Mouse (Mus musculus): ENCODE measurements around the gene Gm42420. TPM values are rescaled to one million over a fixed set of nuclear protein-coding genes. Genes with fewer than 3 reads are reported as not detected.

The Gm42420 gene
- total RNA-seq, 2 experiments from 2014 or later = 0.77 TPM; not detected in 1

DNA sequence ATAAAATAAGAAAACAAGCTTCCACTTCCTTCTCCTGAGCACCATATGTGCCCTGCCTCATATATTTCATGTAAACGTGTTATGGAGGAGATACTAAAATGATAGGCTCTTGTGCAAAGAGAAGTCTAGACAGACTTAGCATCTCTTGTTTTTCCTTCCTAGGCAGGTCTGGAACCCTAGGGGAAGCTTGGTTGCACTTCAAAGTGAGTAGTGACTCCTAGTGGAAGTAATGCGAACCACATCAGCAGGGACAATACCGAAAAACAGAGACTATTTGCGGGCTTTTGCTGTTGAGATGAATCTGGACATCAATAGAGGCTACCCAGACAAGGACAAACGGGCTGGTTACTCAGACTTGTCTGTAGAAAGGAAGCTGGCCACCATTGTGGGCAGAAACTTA lies 18.0 kb upstream of the Gm42420 start:
- intact Hi-C loops (cut with DNase I) = no loop called here
- DNase-seq = no peak

GRCm38 (mm10) chr6:39570426-39570825 lies 15.1 kb upstream of the Gm42420 start:
- DNase-seq = no peak
- intact Hi-C loops (cut with DNase I) = no loop called here

GRCm38 (mm10) chr6:39573791-39574554 lies 11.6 kb upstream of the Gm42420 start, which contains the start of gene Adck2:
Gene Adck2 (plus strand): TSS chr6:39573873.
- peak; percentile 81 for DNase-seq
- intact Hi-C loops (cut with DNase I) = no loop called here

GRCm38 (mm10) chr6:39574555-39574869 lies 11.0 kb upstream of the Gm42420 start:
- no peak for DNase-seq
- intact Hi-C loops (cut with DNase I) = no loop called here

- no peak for DNase-seq
- intact Hi-C loops (cut with DNase I) = no loop called here
These were observed 10.6 kb upstream of the Gm42420 start for GRCm38 (mm10) chr6:39574951-39575350.

- intact Hi-C loops (cut with DNase I) = no loop called here
- no peak for DNase-seq
These were observed 6.0 kb upstream of the Gm42420 start for GRCm38 (mm10) chr6:39579552-39579951.

DNA sequence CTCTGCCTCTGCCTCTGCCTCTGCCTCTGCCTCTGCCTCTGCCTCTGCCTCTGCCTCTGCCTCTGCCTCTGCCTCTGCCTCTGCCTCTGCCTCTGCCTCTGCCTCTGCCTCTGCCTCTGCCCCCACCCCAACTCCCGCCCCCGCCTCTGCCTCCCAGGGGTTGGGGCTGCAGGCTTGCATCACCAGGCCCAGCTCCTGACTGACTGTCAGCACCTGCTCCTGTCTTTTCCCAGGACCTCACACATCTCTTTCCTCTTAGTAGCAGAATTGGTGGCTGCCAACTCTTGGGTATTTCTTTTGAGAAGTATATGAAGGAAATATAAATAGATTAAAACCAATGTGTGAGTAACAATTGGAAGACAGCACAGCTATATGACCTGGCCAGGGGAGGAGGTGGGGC lies 5.0 kb upstream of the Gm42420 start:
- DNase-seq = no peak
- intact Hi-C loops (cut with DNase I) = no loop called here

DNA sequence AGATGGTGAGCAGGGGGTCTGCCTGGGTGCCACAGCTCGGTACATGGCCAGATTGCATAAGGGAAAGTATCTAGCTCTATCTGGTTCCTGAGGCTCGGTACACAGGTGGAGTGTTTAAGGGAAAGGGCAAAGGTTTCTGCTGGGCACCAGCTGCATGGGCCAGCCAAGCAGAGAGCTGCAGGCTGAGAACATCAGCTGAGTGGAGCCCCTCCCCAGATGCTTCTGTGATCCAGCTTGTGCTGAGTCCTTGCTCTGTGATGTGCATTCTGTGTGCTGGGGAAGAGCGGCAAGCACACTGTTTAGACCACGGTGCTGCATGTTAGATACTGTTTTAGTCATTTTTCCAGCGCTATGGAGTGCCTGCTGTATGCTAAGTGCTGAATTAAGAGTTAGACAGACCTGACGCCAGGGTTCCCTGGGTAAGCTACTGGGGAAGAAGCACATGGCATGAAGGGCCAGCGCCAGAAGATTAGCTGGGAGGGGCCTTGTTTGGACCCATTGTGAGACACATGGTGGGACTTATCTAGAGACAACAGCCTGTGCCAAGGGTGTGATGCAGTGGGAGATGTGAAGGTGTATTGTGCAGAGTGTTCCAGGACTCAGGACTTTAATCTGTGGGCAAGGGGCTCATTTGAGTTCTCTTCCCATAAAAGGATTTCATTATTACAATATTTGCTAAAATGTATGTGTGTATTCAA lies 4.3 kb upstream of the Gm42420 start:
- intact Hi-C loops (cut with DNase I) = no loop called here
- DNase-seq = no peak

DNA sequence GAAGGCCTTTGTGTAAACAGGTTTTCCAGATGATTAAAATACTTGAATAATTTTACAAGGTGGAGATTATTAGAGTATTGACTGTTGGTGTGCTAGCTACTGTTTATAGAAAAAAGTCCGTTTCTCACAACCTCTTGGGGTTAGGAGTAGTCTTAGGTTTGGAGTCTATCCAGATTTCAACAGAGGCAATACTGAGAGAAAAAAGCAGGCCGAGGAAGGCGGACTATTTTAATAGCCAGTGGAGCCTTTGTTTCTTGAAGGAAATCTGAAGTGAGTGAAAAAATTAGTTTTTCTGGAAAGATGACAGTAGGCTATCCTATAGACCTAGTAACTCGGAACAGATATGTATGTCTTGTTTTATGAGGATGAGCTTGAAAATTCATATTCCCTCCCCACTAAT lies 5.9 kb downstream of the Gm42420 start:
- no peak for DNase-seq
- intact Hi-C loops (cut with DNase I) = loop anchor here (10.0 kb wide), 1 partner anchor 803 kb away; no protein-coding TSS in a partner anchor

GRCm38 (mm10) chr6:39592401-39593214 lies 7.1 kb downstream of the Gm42420 start, which contains the start of gene Ndufb2:
Gene Ndufb2 (plus strand): TSS chr6:39592574.
- intact Hi-C loops (cut with DNase I) = loop anchor here (10.0 kb wide), 1 partner anchor 802 kb away; no protein-coding TSS in a partner anchor
- DNase-seq = peak; percentile 95

DNA sequence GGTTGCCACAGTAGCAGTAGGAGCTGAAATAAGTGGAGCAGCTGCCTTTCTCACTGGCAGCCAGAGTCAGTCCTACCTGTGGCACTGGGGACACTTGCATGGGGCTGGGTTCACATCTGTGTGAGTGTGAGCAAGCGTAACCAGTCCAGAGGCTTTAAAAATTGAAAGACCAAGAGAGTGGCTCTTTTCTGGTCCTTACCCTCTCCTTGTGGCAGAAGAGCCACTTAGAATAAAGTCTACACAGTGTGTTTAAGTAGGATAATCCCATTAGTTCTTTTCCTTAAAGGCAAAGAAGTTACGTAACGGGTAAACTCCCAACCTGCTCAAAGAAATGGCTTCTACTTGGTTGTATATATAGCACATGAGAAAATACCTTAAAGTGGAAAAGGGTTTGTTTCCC lies 15.3 kb downstream of the Gm42420 start:
- DNase-seq = no peak
- intact Hi-C loops (cut with DNase I) = no loop called here

DNA sequence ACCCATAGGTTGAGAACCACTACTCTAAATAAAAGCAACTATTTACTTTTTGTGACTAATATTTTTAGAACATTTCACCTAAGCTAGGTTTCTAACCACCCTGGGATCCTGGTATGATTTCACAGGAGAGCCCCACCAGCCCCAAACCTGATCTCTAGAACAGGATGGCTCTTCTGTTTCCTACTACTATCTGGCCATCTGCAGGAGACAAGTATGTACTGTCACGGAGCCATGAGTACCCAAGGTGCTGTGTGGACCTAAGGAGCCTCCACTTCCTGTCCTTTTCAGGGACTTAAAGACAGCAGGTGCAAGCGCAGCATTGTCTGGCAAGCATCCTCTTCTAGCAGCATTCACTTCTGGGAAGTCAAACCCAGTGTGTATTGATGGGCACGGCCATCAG lies 16.3 kb downstream of the Gm42420 start:
- no peak for DNase-seq
- intact Hi-C loops (cut with DNase I) = no loop called here

DNA sequence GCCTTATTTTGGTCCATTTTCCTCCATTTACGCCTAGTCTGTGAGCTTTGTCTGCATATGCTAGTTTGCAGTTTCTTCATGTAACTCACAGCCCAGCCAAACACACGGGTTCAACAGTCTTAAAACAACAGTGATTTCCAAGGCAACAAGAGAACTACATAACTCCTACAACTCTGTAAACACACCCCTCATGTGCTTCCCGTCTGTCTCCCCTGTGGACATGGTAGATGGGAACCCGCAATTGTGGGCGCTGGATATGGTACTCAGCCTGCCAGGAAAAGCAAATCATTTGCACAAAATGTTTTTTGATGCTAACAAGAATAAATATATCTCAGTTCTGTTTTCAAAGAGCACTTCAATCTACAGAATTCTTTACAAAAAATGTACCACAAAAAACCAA lies 19.0 kb downstream of the Gm42420 start:
- intact Hi-C loops (cut with DNase I) = no loop called here
- no peak for DNase-seq

- intact Hi-C loops (cut with DNase I) = no loop called here
- no peak for DNase-seq
These were observed 20.5 kb downstream of the Gm42420 start for GRCm38 (mm10) chr6:39606056-39606455.

DNA sequence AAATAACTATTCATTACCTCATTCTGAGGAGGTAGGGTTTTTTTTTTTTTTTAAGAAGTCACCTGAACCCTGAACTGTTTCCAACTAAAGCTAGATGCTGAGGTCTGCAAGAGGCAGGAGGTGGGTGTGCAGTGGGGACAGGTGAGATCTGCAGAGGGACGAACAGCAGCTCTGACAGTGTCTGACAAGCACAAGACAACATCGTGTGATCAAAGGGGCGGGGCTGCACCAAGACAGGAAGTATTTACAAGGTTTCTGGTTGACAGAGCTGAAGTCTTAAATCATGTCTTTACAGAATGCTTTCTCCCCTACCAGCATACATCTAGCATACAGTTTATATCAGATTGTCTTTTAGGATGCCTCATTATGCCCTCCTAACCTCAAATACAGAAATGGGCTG lies 21.3 kb downstream of the Gm42420 start:
- intact Hi-C loops (cut with DNase I) = no loop called here
- DNase-seq = no peak

GRCm38 (mm10) chr6:39607365-39607764 lies 21.8 kb downstream of the Gm42420 start:
- intact Hi-C loops (cut with DNase I) = no loop called here
- DNase-seq = no peak

DNA sequence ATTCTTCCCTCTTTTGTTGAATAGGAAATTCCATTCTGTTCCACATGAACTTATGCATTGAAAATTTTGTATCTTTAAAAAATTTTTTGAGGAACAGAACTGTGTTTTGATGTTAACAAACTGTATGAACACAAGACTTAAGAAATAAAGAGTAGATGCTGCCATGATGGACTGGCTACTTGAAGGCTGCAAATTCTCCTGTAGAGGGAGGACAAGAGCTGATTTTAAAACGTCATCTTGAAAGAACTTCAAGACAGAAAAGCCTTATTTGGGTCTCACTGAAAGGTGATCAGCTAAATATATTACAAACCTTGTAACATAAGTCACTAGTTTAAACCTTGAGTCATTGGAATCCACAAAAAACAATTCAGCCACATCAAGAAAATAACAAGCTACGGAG lies 24.7 kb downstream of the Gm42420 start:
- intact Hi-C loops (cut with DNase I) = no loop called here

GRCm38 (mm10) chr6:39611296-39611695 lies 25.7 kb downstream of the Gm42420 start:
- intact Hi-C loops (cut with DNase I) = no loop called here
- no peak for DNase-seq

More for the DNA sequence above, 24.7 kb downstream of the Gm42420 start:
- DNase-seq = no peak
